ENCODE assay signal across 10 mouse cellular contexts in genomic region chr4:119412791-119413190, GRCm38 (mm10). TPM values are rescaled to one million over a fixed set of nuclear protein-coding genes. Genes with fewer than 3 reads are reported as not detected.
DNase-seq lines count a peak whose midpoint lies in the region; ATAC-seq and TF ChIP-seq lines count a peak whose summit lies in the region.
"Had no signal": no experiment of that assay in that cellular context is flagged by ENCODE, and none has a peak within 500 bp of the region (broad histone marks: within the 10 kb centered on the region; RNA-seq: fewer than 3 reads in every experiment).

No protein-coding gene starts in this region.

- H3K27me3 ChIP-seq in midbrain, postnatal 0 days (ENCODE audit: insufficient read depth, low read length): no peaks in the 10 kb centered on the region
- H3K27me3 ChIP-seq in midbrain, embryonic 10.5 days (ENCODE audit: low read depth, poor library complexity, severe bottlenecking): 0 out of 2 replicates have a peak, but pooled peaks cover 4% of the 10 kb centered on the region
- no peaks in the 10 kb centered on the region for H3K27me3 ChIP-seq in hindbrain, postnatal 0 days (ENCODE audit: insufficient read depth, low read length)
- H3K27me3 ChIP-seq: limb, embryonic 12.5 days had no signal

- peaks cover 2% of the 10 kb centered on the region; the same call in 1 of the 2 replicates for H3K4me1 ChIP-seq in midbrain, postnatal 0 days (ENCODE audit: insufficient read depth, low read length)
- peaks cover 25% of the 10 kb centered on the region for H3K4me1 ChIP-seq in midbrain, embryonic 10.5 days
- H3K4me1 ChIP-seq in hindbrain, postnatal 0 days (ENCODE audit: insufficient read depth, low read length): no peaks in the 10 kb centered on the region; the same call in 1 of the 2 replicates

- no peak for TF ChIP-seq CTCF in midbrain, postnatal 0 days (IDR thresholded peaks at IDR 0.05)
- no peak for TF ChIP-seq CTCF in hindbrain, postnatal 0 days (IDR thresholded peaks at IDR 0.05; ENCODE audit: low read depth)

- intact Hi-C loops in heart, postnatal 14 days (cut with DNase I): no loop called here
- intact Hi-C loops in heart, postnatal 25 days (cut with DNase I): no loop called here

- no peak overlapping the region for H3K4me2 ChIP-seq in midbrain, postnatal 0 days (ENCODE audit: low read depth, low read length, poor library complexity, severe bottlenecking)
- H3K4me2 ChIP-seq in hindbrain, postnatal 0 days (ENCODE audit: low read depth, low read length): peak overlapping the region; percentile 21; the same call in 1 of the 2 replicates
- H3K4me2 ChIP-seq: limb, embryonic 12.5 days had no signal

- DNase-seq in heart, postnatal 14 days: peak; percentile 10 to 30
- no peak for DNase-seq in heart, postnatal 25 days (ENCODE audit: low spot score)
- DNase-seq in midbrain, postnatal 0 days (ENCODE audit: low spot score): peak; percentile 85
- no peak for DNase-seq in midbrain, embryonic 10.5 days (ENCODE audit: low spot score)
- DNase-seq in hindbrain, postnatal 0 days (ENCODE audit: low spot score): peak; percentile 83
- peak; percentile 41 for DNase-seq in thymus, postnatal 14 days
- no peak for DNase-seq in liver

- H3K4me3 ChIP-seq in midbrain, postnatal 0 days (ENCODE audit: low read depth, low read length): no peak overlapping the region
- no peak overlapping the region for H3K4me3 ChIP-seq in midbrain, embryonic 10.5 days
- H3K4me3 ChIP-seq in hindbrain, postnatal 0 days (ENCODE audit: low read length): no peak overlapping the region
- H3K4me3 ChIP-seq: limb, embryonic 12.5 days had no signal

- H3K9me3 ChIP-seq in midbrain, postnatal 0 days (ENCODE audit: low read length): no peaks in the 10 kb centered on the region
- H3K9me3 ChIP-seq in midbrain, embryonic 10.5 days (replicated peaks): 0 out of 2 replicates have a peak, but pooled peaks cover 2% of the 10 kb centered on the region
- H3K9me3 ChIP-seq in hindbrain, postnatal 0 days (ENCODE audit: low read length): no peaks in the 10 kb centered on the region

- H3K27ac ChIP-seq in midbrain, postnatal 0 days (ENCODE audit: low read depth, low read length): no peak overlapping the region
- no peak overlapping the region for H3K27ac ChIP-seq in midbrain, embryonic 10.5 days (replicated peaks)
- peak overlapping the region; percentile 45; the same call in 1 of the 2 replicates for H3K27ac ChIP-seq in hindbrain, postnatal 0 days
- H3K27ac ChIP-seq: limb, embryonic 12.5 days had no signal

- H3K36me3 ChIP-seq in midbrain, postnatal 0 days (ENCODE audit: insufficient read depth, low read length): no peaks in the 10 kb centered on the region
- no peaks in the 10 kb centered on the region for H3K36me3 ChIP-seq in midbrain, embryonic 10.5 days
- H3K36me3 ChIP-seq in hindbrain, postnatal 0 days (ENCODE audit: insufficient read depth, low read length): no peaks in the 10 kb centered on the region
- H3K36me3 ChIP-seq: limb, embryonic 12.5 days had no signal

- no peak for ATAC-seq in midbrain, postnatal 0 days (ENCODE audit: low FRiP score)
- peak; percentile 24; the same call in 1 of the 2 replicates for ATAC-seq in hindbrain, postnatal 0 days
- ATAC-seq: activated CD4-positive, CD25-positive, alpha-beta regulatory T cell, adult 4 months had no signal

- WGBS in midbrain, postnatal 0 days: 63% methylated on average over 6 of the region's 6 CpGs
- WGBS in midbrain, embryonic 10.5 days: 84% methylated on average over 6 of the region's 6 CpGs
- 34% methylated on average over 6 of the region's 6 CpGs for WGBS in hindbrain, postnatal 0 days

- no peak overlapping the region for H3K9ac ChIP-seq in midbrain, postnatal 0 days (replicated peaks; ENCODE audit: low read length, poor library complexity, severe bottlenecking)
- no peak overlapping the region for H3K9ac ChIP-seq in hindbrain, postnatal 0 days (replicated peaks; ENCODE audit: low read length)
- H3K9ac ChIP-seq: limb, embryonic 12.5 days had no signal

RNA-seq across cellular contexts. Expression of gene Ccdc30, which starts 2.5 kb away (rescaled TPM):
- total RNA-seq in heart, postnatal 14 days (2021): under 1 TPM; 0.27 to 0.38 TPM
- total RNA-seq in heart, postnatal 25 days (2021): under 1 TPM in 1 of 2 experiments, not detected in 1; 0.34 TPM
- total RNA-seq in midbrain, postnatal 0 days (2014; rRNA removed): 9.6 and 11.9 TPM in 2 replicates
- 24.1 and 24.2 TPM in 2 replicates for polyA plus RNA-seq in midbrain, postnatal 0 days (2015; fragmentation: Nextera tagmentation; extraction: Ambion mirVana)
- 9.0 and 9.1 TPM in 2 replicates for polyA plus RNA-seq in midbrain, embryonic 10.5 days (2016; fragmentation: Nextera tagmentation; extraction: Ambion mirVana)
- 10.0 and 13.4 TPM in 2 replicates for total RNA-seq in hindbrain, postnatal 0 days (2014; rRNA removed)
- polyA plus RNA-seq in hindbrain, postnatal 0 days (2015; fragmentation: Nextera tagmentation; extraction: Ambion mirVana): 23.1 and 24.3 TPM in 2 replicates

RNA-seq across cellular contexts. Expression of gene Ppcs, which starts 9.4 kb away (rescaled TPM):
- total RNA-seq in heart, postnatal 14 days (2021): 1 to 10 TPM; 8.4 to 8.5 TPM
- total RNA-seq in heart, postnatal 25 days (2021): 1 to 10 TPM; 8.9 TPM
- 14.7 and 19.2 TPM in 2 replicates for total RNA-seq in midbrain, postnatal 0 days (2014; rRNA removed)
- 23.4 and 26.4 TPM in 2 replicates for polyA plus RNA-seq in midbrain, postnatal 0 days (2015; fragmentation: Nextera tagmentation; extraction: Ambion mirVana)
- polyA plus RNA-seq in midbrain, embryonic 10.5 days (2016; fragmentation: Nextera tagmentation; extraction: Ambion mirVana): 24.0 and 27.5 TPM in 2 replicates
- 12.1 and 14.1 TPM in 2 replicates for total RNA-seq in hindbrain, postnatal 0 days (2014; rRNA removed)
- 28.5 and 29.4 TPM in 2 replicates for polyA plus RNA-seq in hindbrain, postnatal 0 days (2015; fragmentation: Nextera tagmentation; extraction: Ambion mirVana)

RNA-seq across cellular contexts. Expression of gene Zmynd12, which starts 9.8 kb away (rescaled TPM):
- not detected for total RNA-seq in heart, postnatal 14 days (2021)
- total RNA-seq in heart, postnatal 25 days (2021): not detected
- total RNA-seq in midbrain, postnatal 0 days (2014; rRNA removed): 0.16 TPM in 1 of 2 replicates, not detected in the other
- 0.44 and 0.64 TPM in 2 replicates for polyA plus RNA-seq in midbrain, postnatal 0 days (2015; fragmentation: Nextera tagmentation; extraction: Ambion mirVana)
- 0.35 TPM in 1 of 2 replicates, not detected in the other for polyA plus RNA-seq in midbrain, embryonic 10.5 days (2016; fragmentation: Nextera tagmentation; extraction: Ambion mirVana)
- 0.11 TPM in 1 of 2 replicates, not detected in the other for total RNA-seq in hindbrain, postnatal 0 days (2014; rRNA removed)
- 0.51 and 1.3 TPM in 2 replicates for polyA plus RNA-seq in hindbrain, postnatal 0 days (2015; fragmentation: Nextera tagmentation; extraction: Ambion mirVana)
- total RNA-seq: gastrocnemius, postnatal 4 days had no signal
- polyA plus RNA-seq: activated CD4-positive, CD25-positive, alpha-beta regulatory T cell, adult 4 months had no signal

Comparison
In these comparisons a context has a peak if more than half of its experiments do, and no peak if none do; other contexts are left out.
1. DNase-seq: peak in heart, postnatal 14 days (2 of 2), midbrain, postnatal 0 days (single experiment), hindbrain, postnatal 0 days (single experiment) and thymus, postnatal 14 days (single experiment); none in heart, postnatal 25 days (single experiment), midbrain, embryonic 10.5 days (single experiment) and liver (single experiment).